Mouse (Mus musculus): ENCODE data around the gene Ube2d1.

Ube2d1 gene

DNA sequence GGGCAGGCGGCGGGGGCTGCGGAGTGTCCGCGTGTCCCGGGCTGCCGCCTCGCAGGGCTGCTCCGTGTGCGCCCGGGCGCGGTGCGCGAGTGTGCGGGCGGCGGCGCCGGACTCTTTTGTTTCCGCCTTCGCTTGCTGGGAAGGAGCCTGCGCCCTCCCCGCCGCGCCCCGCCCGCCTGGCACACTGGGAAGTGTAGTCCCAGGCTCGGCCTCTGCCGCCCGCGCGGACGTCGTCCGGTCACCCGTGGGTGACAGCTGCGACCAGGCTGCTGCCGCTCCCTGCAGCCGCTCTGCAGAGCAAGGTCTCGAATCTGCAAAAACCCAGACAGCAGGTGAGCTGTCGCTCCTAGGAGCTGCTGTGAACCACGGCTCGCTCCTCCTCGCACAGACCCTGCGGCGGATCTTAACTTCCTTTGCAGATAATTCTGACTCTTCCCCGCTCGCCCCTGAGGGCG lies at the start of gene Ube2d1:
Ube2d1 (minus strand) TSS at position 137 of the 455 bp plus-strand sequence.
- in situ Hi-C loops (cut with MseI, MboI) = no loop called here

DNA sequence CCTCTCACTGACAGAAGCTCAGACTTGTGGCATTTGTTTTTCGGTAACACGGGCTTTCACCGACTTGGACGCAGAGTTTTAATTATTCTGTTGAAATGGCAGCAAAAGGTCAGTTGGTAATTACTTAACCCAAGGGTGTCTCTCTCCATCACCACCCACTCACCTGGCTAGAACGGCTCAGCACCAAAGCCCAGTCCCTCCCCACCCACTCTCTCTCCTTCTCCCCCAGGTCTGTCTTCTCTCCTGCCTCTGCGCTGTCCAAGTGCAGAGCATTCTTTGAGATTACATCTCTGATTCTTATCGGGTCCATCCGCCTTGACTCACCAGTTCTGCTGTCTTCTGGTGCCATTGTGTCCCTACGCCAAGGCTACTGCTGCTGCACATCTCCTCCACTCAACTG lies 47.8 kb upstream of the Ube2d1 start:
- in situ Hi-C loops (cut with MseI, MboI) = no loop called here

DNA sequence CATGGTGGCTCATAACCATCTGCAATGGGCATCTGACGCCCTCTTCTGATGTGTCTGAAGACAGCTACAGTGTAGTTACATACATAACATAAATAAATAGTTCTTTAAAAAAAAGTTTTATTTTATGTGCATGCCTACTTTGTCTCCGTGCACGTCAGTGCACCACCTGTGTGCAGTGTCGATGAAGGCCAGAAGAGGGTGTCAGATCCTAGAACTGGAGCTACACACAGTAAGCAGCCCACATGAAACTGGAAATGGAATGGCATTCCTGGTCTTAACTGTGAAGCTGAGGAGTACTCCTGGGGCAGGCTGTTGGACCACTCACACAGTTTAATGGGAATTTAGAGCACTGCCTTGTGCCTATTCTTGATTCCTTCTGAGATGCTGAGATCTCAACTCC lies 47.3 kb upstream of the Ube2d1 start:
- in situ Hi-C loops (cut with MseI, MboI) = no loop called here

DNA sequence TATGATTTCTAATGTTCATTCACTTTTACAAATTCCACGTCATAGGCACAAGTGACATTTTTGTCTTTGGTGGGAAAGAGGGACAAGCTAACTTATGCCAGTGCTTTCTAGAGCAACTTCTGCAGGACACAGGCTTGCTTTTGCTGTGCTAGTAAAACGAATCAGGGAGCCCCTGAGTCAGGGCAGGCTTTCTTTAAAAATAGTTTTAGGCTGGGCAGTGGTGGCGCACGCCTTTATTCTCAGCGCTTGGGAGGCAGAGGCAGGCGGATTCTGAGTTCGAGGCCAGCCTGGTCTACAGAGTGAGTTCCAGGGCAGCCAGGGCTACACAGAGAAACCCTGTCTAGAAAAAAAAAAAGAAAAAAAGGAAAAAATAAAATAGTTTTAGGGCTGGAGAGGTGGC lies 46.8 kb upstream of the Ube2d1 start:
- in situ Hi-C loops (cut with MseI, MboI) = no loop called here

DNA sequence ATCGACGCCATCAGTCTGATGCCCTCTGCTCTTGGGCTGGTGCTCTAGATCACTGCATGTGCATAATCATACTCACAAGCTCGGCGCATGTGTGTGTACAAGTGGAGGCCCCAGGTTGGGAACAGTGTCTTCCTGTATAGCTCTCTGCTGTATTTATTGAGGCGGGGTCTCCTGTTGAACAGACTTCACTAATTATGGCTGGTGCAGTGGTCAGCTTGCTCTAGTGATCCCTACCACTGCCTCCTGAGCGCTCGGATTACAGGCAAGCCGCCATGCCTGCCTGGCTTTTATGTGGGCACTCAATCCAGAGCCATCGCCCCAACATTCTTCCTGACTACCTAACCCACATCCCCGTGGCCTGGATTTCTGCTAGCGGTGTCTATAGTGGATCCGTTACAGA lies 45.0 kb upstream of the Ube2d1 start:
- in situ Hi-C loops (cut with MseI, MboI) = no loop called here

DNA sequence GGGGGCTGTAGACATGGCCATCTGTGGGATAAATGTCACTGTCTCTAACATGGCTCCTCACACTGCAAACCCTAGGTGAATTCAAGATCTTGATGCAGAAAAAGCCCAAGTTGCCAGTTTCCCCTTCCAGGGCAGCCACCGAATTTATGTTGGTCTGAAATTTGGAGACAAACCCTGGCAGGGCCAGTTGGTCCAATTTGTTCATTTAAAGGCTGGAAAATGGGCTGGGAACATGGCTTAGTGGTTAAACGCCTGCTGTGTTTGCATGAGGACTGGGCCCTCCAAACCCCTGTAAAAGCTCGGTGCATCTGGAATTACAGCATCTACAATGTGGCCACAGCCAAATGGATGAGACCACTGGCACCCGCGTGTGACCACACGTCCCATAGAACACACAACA lies 44.2 kb upstream of the Ube2d1 start:
- in situ Hi-C loops (cut with MseI, MboI) = loop anchor here (5.0 kb wide), 1 partner anchor 73 kb away; no protein-coding TSS in a partner anchor

DNA sequence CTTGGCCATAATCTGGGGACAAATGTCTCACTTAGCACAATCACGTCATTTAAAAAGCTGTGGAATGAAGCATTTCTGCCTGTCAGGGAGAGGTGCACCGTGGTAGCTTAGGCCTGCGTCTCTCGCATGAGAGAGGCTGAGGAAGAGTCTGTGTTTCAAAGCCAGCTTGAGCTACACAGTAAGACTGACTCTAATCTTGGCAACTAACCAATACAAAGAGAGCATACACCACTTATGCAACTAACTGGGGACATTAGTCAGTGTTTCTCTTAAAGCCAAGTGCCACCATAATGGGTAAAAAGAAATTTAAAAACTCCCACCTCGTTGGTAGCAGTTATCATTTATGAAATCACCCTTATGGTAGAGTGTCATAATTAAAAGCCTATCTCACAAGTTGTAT lies 43.8 kb upstream of the Ube2d1 start:
- in situ Hi-C loops (cut with MseI, MboI) = loop anchor here (5.0 kb wide), 1 partner anchor 73 kb away; no protein-coding TSS in a partner anchor

DNA sequence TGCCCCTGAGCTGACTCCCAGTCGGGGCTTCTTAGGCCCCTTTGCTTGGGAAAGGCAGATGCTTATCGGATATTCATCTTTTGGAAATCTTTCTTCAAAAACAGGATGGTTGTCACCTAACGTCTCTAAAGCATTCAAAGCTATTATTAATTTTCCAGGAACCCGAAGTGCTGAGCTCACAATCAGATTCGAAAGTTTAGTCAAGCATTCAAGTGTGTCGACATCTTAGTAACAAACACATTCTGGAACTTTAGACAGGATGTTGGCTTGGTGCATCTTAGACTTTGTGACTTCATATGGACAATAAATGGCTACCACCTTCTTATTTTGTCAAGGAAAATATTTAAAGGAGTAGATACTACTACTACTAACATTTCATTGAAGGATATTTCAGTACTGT lies 43.3 kb upstream of the Ube2d1 start:
- in situ Hi-C loops (cut with MseI, MboI) = loop anchor here (5.0 kb wide), 1 partner anchor 74 kb away; no protein-coding TSS in a partner anchor

DNA sequence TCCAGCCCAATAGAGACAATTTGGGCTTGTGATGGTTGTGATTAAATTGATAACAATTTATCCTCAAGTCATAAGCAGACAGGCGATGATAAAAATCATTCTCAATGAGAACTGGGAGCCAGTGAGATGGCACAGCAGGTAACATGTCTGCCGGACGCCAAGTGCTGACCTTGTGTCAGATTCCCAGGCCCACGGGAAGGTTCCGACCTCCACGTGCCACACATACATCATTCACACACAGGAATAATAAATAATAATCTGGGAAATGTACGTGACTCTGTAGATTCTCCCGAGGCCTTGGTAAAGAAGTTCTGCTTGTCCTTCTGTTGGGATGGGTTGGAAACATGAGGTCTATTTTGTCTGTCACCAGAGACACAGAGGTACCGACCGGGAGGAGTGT lies 42.3 kb upstream of the Ube2d1 start:
- in situ Hi-C loops (cut with MseI, MboI) = loop anchor here (5.0 kb wide), 1 partner anchor 75 kb away; no protein-coding TSS in a partner anchor

DNA sequence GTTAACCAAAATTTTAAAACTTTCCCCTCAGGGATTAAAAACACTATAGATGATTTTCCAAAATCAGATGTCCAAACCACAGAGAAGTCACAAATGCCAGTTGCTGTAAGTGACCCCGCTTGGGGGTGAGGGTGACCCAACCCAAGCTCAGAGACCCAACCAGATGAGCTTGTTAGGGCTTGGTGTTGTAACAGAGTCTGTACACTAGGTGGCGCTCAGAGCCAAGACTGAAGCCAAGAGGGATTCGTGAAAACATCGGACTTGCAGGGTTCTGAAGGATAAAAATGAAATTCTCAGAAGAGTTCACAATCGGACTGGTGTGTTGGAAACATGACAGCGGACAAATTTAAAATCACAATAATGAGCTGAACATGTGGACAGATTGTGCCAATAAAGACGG lies 41.7 kb upstream of the Ube2d1 start:
- in situ Hi-C loops (cut with MseI, MboI) = loop anchor here (5.0 kb wide), 1 partner anchor 76 kb away; no protein-coding TSS in a partner anchor

DNA sequence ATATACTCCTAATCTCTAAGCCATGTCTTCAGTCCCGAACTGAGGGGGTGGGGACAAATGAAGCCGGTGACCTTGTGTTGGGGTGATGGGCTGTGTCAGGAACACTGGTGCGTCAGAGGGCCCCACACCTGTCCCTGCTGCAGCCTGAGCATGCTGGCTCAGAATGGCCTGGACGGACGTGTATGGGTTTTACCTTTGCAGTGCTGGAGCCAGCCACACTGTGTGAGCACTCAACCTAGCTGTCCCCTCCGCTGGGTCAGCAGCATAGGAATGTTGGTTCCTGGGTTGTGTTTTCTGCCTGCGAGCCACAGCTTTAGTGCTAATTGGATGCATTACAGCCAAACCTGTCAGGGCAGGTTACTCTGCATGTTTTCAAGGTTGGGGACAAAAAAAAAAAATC lies 41.1 kb upstream of the Ube2d1 start:
- in situ Hi-C loops (cut with MseI, MboI) = loop anchor here (5.0 kb wide), 1 partner anchor 76 kb away; no protein-coding TSS in a partner anchor

DNA sequence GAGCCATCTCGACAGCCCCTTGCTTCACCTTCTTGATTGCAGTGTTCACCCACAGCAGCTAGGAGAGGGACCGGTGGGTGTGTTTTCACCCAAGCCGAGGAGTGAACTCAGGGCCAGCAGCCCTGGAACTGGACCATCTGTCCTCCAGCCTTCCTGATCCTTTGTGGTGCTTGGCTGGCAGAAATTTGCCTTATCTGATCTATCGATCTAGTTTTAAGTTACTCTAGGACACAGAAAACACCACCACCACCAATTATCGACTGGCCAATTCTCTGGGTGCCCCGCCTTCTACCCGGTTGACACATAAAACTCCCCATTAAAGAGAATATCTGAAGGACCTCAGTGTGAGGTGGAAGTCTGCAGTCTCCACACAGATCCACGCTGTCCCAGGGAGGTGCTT lies 38.6 kb upstream of the Ube2d1 start:
- in situ Hi-C loops (cut with MseI, MboI) = no loop called here

DNA sequence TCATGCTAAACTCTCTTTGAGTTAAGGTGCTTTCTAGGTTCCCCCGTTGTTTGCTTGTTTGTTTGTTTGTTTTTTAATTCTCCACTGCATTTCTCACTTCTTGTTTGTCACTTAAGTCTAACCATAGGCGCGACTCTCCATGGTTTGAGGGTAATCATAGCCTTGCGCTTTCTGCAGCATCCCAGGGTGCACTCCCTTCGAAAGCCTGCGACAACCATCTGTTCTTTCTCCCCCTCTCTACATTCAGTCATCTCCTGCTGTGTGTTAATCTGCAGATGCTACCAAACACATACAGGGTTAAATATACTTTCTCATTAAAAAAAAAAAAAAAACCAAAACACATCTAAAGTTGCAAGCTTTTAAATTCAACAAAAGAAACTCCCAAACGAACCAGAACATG lies 31.4 kb upstream of the Ube2d1 start:
- in situ Hi-C loops (cut with MseI, MboI) = no loop called here

DNA sequence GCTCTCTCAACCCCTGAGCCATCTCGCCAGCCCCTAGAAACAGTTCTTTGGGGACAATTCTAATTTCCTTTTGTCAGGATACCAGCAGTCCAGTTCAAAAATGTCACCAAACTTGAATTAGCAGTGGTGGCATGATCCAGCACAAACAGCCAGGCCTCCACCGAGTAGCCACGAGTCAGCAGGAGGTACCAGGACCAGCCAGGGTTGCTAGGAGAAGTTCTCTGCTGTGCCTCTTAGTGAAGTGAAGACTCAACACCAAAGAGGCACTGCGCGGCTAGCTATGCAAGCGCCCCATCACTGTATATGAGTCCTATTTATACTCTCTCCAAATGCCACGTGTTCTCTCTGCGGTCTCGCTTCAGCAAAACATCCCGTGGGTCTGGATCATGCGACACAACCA lies 31.0 kb upstream of the Ube2d1 start:
- in situ Hi-C loops (cut with MseI, MboI) = no loop called here

DNA sequence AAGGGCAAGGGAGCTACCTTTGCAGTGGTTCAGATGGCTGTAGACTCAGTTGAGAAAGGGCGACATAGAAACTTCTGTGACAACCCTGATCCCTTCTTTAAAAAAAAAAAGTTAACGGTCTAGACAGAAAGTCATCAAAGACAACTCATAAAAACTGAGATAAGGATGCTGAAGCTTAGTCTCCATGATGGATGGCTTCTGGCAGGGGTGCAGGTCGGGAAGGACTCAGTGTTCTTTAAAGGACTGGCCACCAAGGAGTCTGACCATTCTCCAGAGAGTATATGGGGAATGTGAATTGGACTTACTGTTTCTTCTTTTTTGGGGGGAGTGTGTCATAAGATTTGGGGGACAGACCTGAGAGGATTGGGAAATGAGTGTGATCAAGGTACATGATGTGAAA lies 29.5 kb upstream of the Ube2d1 start:
- in situ Hi-C loops (cut with MseI, MboI) = no loop called here

DNA sequence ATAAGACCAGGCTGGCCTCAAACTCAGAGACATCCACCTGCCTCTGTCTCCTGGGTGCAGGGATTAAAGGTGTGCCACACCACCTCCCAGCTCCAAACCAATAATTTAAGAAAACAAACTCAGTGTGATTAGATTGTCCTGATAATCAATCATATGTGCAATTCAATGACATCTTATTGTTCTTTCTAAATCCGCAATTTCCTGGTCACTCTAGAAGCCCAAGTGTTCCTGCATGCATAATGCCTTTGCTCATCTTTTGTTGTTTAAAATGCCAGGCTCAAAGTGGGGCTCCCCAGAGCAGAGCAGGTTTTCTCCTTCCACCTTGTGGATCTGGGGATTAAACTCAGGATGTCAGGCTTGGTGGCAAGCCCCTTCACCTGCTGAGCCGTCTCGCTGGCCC lies 25.2 kb upstream of the Ube2d1 start:
- in situ Hi-C loops (cut with MseI, MboI) = no loop called here

DNA sequence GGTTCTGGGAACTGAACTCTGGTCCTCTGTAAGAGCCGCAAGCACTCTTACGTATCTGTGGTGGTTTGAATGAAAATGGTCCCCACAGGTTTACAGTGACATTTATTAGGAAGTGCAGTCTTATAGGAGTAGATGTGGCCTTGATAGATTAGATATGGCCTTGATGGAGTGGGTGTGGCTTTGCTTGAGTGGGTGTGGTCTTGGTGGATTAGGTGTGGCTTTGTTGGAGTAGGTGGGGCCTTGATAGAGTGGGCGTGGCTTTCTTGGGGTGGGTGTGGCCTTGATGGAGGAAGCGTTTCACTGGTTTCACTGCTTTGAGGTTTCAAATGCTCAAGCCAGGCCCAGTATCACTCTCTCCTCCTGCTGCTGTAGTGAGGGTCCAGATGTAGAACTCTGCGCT lies 23.1 kb upstream of the Ube2d1 start:
- in situ Hi-C loops (cut with MseI, MboI) = no loop called here

DNA sequence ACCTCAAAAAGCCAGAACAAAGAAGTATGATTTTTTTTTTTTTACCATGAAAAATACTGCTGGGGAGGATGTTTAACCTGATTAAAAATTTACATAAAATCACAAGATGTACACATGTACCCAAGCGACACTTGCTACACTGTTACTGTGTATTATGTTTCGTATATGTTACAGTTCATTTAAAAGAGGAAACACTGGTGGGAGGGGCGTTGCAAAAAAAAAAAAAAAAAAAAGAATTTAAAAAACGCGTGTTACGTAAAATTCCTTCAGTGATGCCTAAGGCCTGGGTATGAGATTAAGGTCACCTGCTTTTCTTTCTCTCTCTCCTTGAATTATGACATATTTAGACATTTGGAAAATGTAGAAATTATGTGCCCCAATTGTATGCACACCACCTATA lies 21.7 kb upstream of the Ube2d1 start:
- in situ Hi-C loops (cut with MseI, MboI) = no loop called here

DNA sequence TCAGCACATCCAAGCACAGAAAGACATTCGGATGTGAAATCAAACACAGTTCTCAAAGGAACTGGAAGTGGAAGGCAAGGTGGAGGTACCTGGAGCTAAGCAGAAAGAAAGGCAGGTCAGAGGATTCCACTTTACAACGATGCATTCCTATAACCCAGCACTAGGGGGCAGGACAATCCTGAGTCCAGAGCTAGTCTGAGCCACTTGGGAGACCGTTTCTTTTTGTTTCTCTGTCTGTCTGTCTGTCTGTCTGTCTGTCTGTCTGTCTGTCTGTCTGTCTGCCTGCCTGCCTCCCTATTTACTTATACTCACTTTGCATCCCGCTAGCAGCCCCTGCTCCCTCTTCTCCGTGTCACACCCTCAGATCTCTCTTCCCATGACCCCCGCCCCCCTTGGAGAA lies 21.1 kb upstream of the Ube2d1 start:
- in situ Hi-C loops (cut with MseI, MboI) = no loop called here

DNA sequence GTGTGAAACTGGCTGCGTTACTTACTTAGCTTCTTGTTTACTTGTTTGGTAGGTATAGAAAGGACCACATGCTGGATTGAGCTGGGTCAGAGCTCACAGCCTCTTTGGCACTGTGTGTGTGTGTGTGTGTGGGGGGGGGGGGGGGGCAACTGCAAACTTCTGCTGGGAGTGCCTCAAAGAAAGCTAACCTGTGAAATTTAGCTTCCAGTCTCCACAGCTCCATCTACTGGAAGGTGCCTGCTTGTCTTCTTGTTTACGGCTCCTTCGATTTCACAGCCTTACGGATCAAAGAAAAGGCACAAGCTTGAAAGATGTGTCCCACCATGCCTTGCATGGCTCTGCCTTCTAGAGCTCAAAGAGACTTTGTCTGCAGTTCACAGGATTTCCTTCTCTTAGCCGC lies 17.4 kb upstream of the Ube2d1 start:
- in situ Hi-C loops (cut with MseI, MboI) = no loop called here

DNA sequence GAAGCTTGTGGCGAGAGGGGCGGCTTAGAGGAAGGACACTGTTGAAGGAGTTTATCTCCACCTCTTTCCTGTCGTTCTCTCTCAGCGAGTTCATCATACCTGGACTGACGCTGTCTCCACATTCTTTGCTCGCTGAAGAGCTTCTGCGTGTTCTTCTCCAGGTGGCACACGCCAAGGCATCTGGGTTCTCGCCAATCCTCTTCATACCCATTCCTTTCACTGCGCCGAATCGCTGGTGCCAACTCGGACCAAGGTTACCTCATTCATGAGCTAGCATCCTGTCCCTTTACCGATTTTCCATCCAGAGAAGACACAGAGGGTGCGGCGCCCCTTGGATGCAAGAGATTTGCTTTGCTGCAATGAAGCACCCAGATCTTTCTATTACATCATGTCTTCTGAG lies 15.1 kb upstream of the Ube2d1 start:
- in situ Hi-C loops (cut with MseI, MboI) = no loop called here

DNA sequence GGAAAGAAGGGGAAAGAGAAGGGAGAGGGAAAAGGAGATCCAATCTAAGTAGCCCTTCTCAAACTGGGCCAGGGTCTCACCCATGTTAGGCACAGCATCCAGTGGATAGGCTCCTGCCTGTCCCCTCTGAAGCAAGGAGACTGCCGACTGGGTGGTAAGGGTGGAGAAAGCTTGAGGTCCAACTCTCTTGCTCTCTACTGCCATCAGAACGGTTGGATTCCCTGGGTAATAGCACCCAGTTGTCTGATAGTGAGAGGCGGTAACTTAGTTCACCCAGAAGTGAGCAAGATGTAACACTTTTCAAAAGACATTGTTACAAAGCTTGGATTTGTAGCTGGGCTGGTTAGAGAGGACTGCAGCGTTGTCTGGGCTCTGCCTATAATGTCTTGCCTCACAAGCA lies 8.2 kb upstream of the Ube2d1 start:
- in situ Hi-C loops (cut with MseI, MboI) = no loop called here

DNA sequence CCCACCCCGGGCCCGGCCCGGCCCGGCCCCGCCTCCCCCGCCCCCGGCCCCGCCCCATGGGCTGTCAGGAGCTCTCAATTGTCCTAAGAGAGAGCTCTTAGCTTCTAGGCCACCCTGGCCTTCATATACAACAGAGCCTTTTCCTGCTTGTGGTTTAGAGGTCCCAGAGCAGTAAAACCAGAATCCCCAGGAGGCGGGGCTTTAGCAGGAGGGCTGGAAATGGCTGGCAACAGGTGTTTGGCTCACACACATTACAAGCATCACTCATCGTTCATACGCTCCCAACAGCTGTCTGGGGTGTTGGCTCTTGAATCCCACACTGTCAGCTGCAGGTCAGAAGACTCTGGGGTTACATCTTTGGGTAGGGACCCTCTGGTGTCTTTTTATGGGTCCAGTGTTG lies 7.2 kb upstream of the Ube2d1 start:
- in situ Hi-C loops (cut with MseI, MboI) = no loop called here

DNA sequence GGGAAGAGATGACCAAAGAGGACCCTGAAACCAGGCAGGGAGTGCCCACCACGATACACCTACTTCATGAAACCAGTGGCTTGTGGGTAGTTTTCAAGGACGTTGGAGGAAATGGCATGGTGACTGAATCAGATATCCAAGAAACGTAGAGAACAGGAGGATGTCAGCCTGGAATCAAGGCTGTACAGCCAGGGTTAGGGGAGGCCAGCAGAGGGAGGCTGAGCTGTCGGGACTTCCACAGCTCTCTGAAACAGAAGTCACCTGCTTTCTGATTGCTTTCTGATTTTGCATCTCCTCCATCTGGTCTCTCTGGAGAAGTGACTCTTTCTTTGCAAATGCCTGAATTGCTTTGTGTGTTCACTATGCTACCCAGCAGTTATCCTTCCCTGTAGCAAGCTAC lies 6.7 kb upstream of the Ube2d1 start:
- in situ Hi-C loops (cut with MseI, MboI) = no loop called here

Measured in mouse trophoblast stem cell (cell line).